Mouse (Mus musculus): ENCODE measurements at regions not wholly inside any gene's neighbourhood (a gene's known extent, or its start where the extent isn't known, plus 50 kb on each side); places are given as distances from the start of the nearest gene placed in this dataset.

DNA sequence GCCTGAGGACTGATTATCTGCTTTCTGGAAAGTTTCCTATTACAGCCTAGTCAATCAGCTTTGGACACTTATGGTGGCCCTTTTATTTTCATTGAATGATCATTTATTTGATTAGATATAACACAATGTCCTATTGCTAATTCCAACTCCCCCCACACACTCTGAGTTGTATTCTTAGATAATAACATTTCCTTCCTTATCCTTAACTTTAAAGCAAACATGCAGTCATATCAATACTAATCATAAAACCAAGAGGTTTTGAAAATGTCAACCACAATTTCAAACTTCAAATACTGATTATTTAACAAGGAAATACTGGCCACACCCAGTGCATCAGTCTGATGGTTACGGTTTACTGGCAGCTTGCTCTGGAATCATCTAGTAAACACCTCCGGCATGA is 237.1 kb upstream of the Mmadhc start:
- TF ChIP-seq POLR2A (IDR thresholded peaks at IDR 0.05; ENCODE audit: low read depth, low read length) (no peak), CTCF (IDR thresholded peaks at IDR 0.05; ENCODE audit: extremely low read depth, insufficient read length, insufficient replicate concordance, low read depth, low read length) (no peak)

All from small intestine, adult 2 months (tissue).